Mouse (Mus musculus): ENCODE results near the gene Gm20388. TPM values are rescaled to one million over a fixed set of nuclear protein-coding genes. Genes with fewer than 3 reads are reported as not detected.
"Not testable (repeated sequence)": the region's sequence is repeated elsewhere in the genome, so short reads cannot be mapped to it uniquely, and the experiment has no call there.

Gm20388 gene
- polyA plus RNA-seq, 1 experiment from 2014 or later = not detected

GRCm38 (mm10) chr8:123805718-123806373, 3895.2 kb downstream of the Gm20388 start, which contains the start of gene Rab4a:
Gene Rab4a (plus strand): TSS chr8:123805985.
- ATAC-seq (ENCODE audit: low FRiP score, low TSS enrichment) = peak; percentile 97
- under 1% methylated on average over 45 of the region's 48 CpGs for WGBS
- Histone ChIP-seq H3K4me3 (ENCODE audit: low read length) (peak within 1 kb of the TSS; percentile 57), H3K27ac (ENCODE audit: low read depth, low read length) (peak within 1 kb of the TSS; percentile 3; the same call in 1 of the 2 replicates), H3K27me3 (ENCODE audit: control insufficient read depth, insufficient read depth, low read length) (no peaks in the 10 kb centered on the region), H3K36me3 (ENCODE audit: control insufficient read depth, insufficient read depth, low read length) (no peaks in the 10 kb centered on the region), H3K9ac (ENCODE audit: low read depth, low read length) (peak within 1 kb of the TSS; percentile 71), H3K9me3 (ENCODE audit: control insufficient read depth, low read length) (no peaks in the 10 kb centered on the region), H3K4me1 (ENCODE audit: control insufficient read depth, insufficient read depth, low read length) (peaks cover 17% of the 10 kb centered on the region), H3K4me2 (replicated peaks; ENCODE audit: low read depth, low read length) (peak within 1 kb of the TSS; percentile 71)

GRCm38 (mm10) chr8:123806374-123806935, 3895.8 kb downstream of the Gm20388 start:
- no peak for ATAC-seq (ENCODE audit: low FRiP score, low TSS enrichment)
- no peaks in the 10 kb centered on the region for H3K36me3 ChIP-seq (ENCODE audit: control insufficient read depth, insufficient read depth, low read length)
- H3K27me3 ChIP-seq (ENCODE audit: control insufficient read depth, insufficient read depth, low read length) = no peaks in the 10 kb centered on the region
- H3K9ac ChIP-seq (ENCODE audit: low read depth, low read length) = peak overlapping the region; percentile 71
- peak overlapping the region; percentile 71 for H3K4me2 ChIP-seq (replicated peaks; ENCODE audit: low read depth, low read length)
- H3K27ac ChIP-seq (ENCODE audit: low read depth, low read length) = no peak overlapping the region
- no peaks in the 10 kb centered on the region for H3K9me3 ChIP-seq (ENCODE audit: control insufficient read depth, low read length)
- peaks cover 17% of the 10 kb centered on the region for H3K4me1 ChIP-seq (ENCODE audit: control insufficient read depth, insufficient read depth, low read length)
- peak overlapping the region; percentile 57 for H3K4me3 ChIP-seq (ENCODE audit: low read length)
- WGBS = 3% methylated on average over 12 of the region's 12 CpGs

- Histone ChIP-seq H3K36me3 (ENCODE audit: control insufficient read depth, insufficient read depth, low read length) (no peaks in the 10 kb centered on the region), H3K9me3 (ENCODE audit: control insufficient read depth, low read length) (no peaks in the 10 kb centered on the region), H3K9ac (ENCODE audit: low read depth, low read length) (peak overlapping the region; percentile 8; the same call in 1 of the 2 replicates), H3K27me3 (ENCODE audit: control insufficient read depth, insufficient read depth, low read length) (no peaks in the 10 kb centered on the region), H3K4me3 (ENCODE audit: low read length) (peak overlapping the region; percentile 57), H3K4me2 (replicated peaks; ENCODE audit: low read depth, low read length) (peak overlapping the region; percentile 71), H3K27ac (ENCODE audit: low read depth, low read length) (no peak overlapping the region), H3K4me1 (ENCODE audit: control insufficient read depth, insufficient read depth, low read length) (peaks cover 17% of the 10 kb centered on the region)
- 14% methylated on average over 14 of the region's 14 CpGs for WGBS
- peak; percentile 40; the same call in 1 of the 2 replicates for ATAC-seq (ENCODE audit: low FRiP score, low TSS enrichment)
Measured at GRCm38 (mm10) chr8:123807024-123807431, 3896.4 kb downstream of the Gm20388 start.

- Histone ChIP-seq H3K4me2 (replicated peaks; ENCODE audit: low read depth, low read length) (no peak overlapping the region; the same call in 1 of the 2 replicates), H3K4me3 (ENCODE audit: low read length) (no peak overlapping the region), H3K9me3 (ENCODE audit: control insufficient read depth, low read length) (no peaks in the 10 kb centered on the region), H3K4me1 (ENCODE audit: control insufficient read depth, insufficient read depth, low read length) (peaks cover 17% of the 10 kb centered on the region), H3K9ac (ENCODE audit: low read depth, low read length) (no peak overlapping the region), H3K36me3 (ENCODE audit: control insufficient read depth, insufficient read depth, low read length) (no peaks in the 10 kb centered on the region), H3K27me3 (ENCODE audit: control insufficient read depth, insufficient read depth, low read length) (no peaks in the 10 kb centered on the region), H3K27ac (ENCODE audit: low read depth, low read length) (no peak overlapping the region)
- no peak for ATAC-seq (ENCODE audit: low FRiP score, low TSS enrichment)
- WGBS = 73% methylated on average over 6 of the region's 6 CpGs
Measured at GRCm38 (mm10) chr8:123807852-123808573, 3897.4 kb downstream of the Gm20388 start.

- no peaks in the 10 kb centered on the region for H3K27me3 ChIP-seq (ENCODE audit: control insufficient read depth, insufficient read depth, low read length)
- H3K4me3 ChIP-seq (ENCODE audit: low read length) = no peak overlapping the region
- H3K36me3 ChIP-seq (ENCODE audit: control insufficient read depth, insufficient read depth, low read length) = no peaks in the 10 kb centered on the region
Measured at GRCm38 (mm10) chr8:123808671-123809070, 3898.0 kb downstream of the Gm20388 start.

GRCm38 (mm10) chr8:123809342-123809741, 3898.7 kb downstream of the Gm20388 start:
- not testable (repeated sequence) for H3K9ac ChIP-seq (ENCODE audit: low read depth, low read length); H3K4me2 ChIP-seq (replicated peaks; ENCODE audit: low read depth, low read length); ATAC-seq (ENCODE audit: low FRiP score, low TSS enrichment); H3K27me3 ChIP-seq (ENCODE audit: control insufficient read depth, insufficient read depth, low read length); H3K4me3 ChIP-seq (ENCODE audit: low read length); H3K9me3 ChIP-seq (ENCODE audit: control insufficient read depth, low read length); H3K27ac ChIP-seq (ENCODE audit: low read depth, low read length); H3K36me3 ChIP-seq (ENCODE audit: control insufficient read depth, insufficient read depth, low read length)
- H3K4me1 ChIP-seq (ENCODE audit: control insufficient read depth, insufficient read depth, low read length) = peaks cover 21% of the 10 kb centered on the region
- WGBS = 92% methylated on average over 4 of the region's 4 CpGs

More at GRCm38 (mm10) chr8:123808671-123809070, 3898.0 kb downstream of the Gm20388 start:
- H3K4me2 ChIP-seq (replicated peaks; ENCODE audit: low read depth, low read length) = no peak overlapping the region
- 80% methylated on average over 7 of the region's 7 CpGs for WGBS
- no peak overlapping the region for H3K9ac ChIP-seq (ENCODE audit: low read depth, low read length)
- peaks cover 21% of the 10 kb centered on the region for H3K4me1 ChIP-seq (ENCODE audit: control insufficient read depth, insufficient read depth, low read length)
- H3K27ac ChIP-seq (ENCODE audit: low read depth, low read length) = no peak overlapping the region
- H3K9me3 ChIP-seq (ENCODE audit: control insufficient read depth, low read length) = no peaks in the 10 kb centered on the region
- ATAC-seq (ENCODE audit: low FRiP score, low TSS enrichment) = no peak

GRCm38 (mm10) chr8:123812227-123812626, 3901.6 kb downstream of the Gm20388 start:
- Histone ChIP-seq H3K27me3 (ENCODE audit: control insufficient read depth, insufficient read depth, low read length) (no peaks in the 10 kb centered on the region), H3K9me3 (ENCODE audit: control insufficient read depth, low read length) (no peaks in the 10 kb centered on the region), H3K36me3 (ENCODE audit: control insufficient read depth, insufficient read depth, low read length) (no peaks in the 10 kb centered on the region), H3K4me3 (ENCODE audit: low read length) (no peak overlapping the region), H3K27ac (ENCODE audit: low read depth, low read length) (no peak overlapping the region), H3K4me2 (replicated peaks; ENCODE audit: low read depth, low read length) (no peak overlapping the region), H3K4me1 (ENCODE audit: control insufficient read depth, insufficient read depth, low read length) (peaks cover 15% of the 10 kb centered on the region), H3K9ac (ENCODE audit: low read depth, low read length) (no peak overlapping the region)
- WGBS = 88% methylated on average over 5 of the region's 5 CpGs
- no peak for ATAC-seq (ENCODE audit: low FRiP score, low TSS enrichment)

GRCm38 (mm10) chr8:123813173-123813891, 3902.7 kb downstream of the Gm20388 start:
- ATAC-seq (ENCODE audit: low FRiP score, low TSS enrichment) = peak; percentile 35; the same call in 1 of the 2 replicates
- H3K27me3 ChIP-seq (ENCODE audit: control insufficient read depth, insufficient read depth, low read length) = no peaks in the 10 kb centered on the region
- 70% methylated on average over 16 of the region's 16 CpGs for WGBS
- H3K4me3 ChIP-seq (ENCODE audit: low read length) = no peak overlapping the region
- no peak overlapping the region for H3K9ac ChIP-seq (ENCODE audit: low read depth, low read length)
- H3K36me3 ChIP-seq (ENCODE audit: control insufficient read depth, insufficient read depth, low read length) = no peaks in the 10 kb centered on the region
- H3K9me3 ChIP-seq (ENCODE audit: control insufficient read depth, low read length) = no peaks in the 10 kb centered on the region
- no peak overlapping the region for H3K4me2 ChIP-seq (replicated peaks; ENCODE audit: low read depth, low read length)
- no peak overlapping the region for H3K27ac ChIP-seq (ENCODE audit: low read depth, low read length)
- H3K4me1 ChIP-seq (ENCODE audit: control insufficient read depth, insufficient read depth, low read length) = peaks cover 4% of the 10 kb centered on the region; the same call in 1 of the 2 replicates
